Mouse (Mus musculus): ENCODE measurements around the gene Plcl2.

- TF ChIP-seq CTCF (IDR thresholded peaks at IDR 0.05; ENCODE audit: extremely low read depth, insufficient read depth, insufficient read length, insufficient replicate concordance): no peak
- TF ChIP-seq POLR2A (IDR thresholded peaks at IDR 0.05; ENCODE audit: low read depth, low read length): no peak
These were observed 220.4 kb downstream of the Plcl2 start for GRCm38 (mm10) chr17:50729577-50729976.

All from spleen, adult 2 months (tissue).